Mouse (Mus musculus) neural tube, embryonic 12.5 days (tissue): ENCODE measurements at regions not wholly inside any gene's neighbourhood (a gene's known extent, or its start where the extent isn't known, plus 50 kb on each side); places are given as distances from the start of the nearest gene placed in this dataset.

Source experiments
- ATAC-seq: fragments of 200-750 bp; cut with Nextera tagmentation; 2 replicates; pipeline ENCODE4 v1.8.0; 2017; ENCODE audit warnings: low read depth, mild to moderate bottlenecking, moderate TSS enrichment, moderate library complexity; ENCODE audit not compliant: low FRiP score
- H3K27ac ChIP-seq: fragments of 300-500 bp; sonication (generic); 2 replicates; pipeline ENCODE4 v1.5.1; 2016
- H3K27me3 ChIP-seq: fragments of 300-500 bp; sonication (generic); replicated peaks from 2 replicates; pipeline ENCODE4 v1.6.1; 2016; ENCODE audit warnings: mild to moderate bottlenecking
- H3K36me3 ChIP-seq: fragments of 300-500 bp; sonication (generic); 2 replicates; pipeline ENCODE4 v1.6.1; 2016; ENCODE audit warnings: mild to moderate bottlenecking
- H3K4me1 ChIP-seq: fragments of 300-500 bp; sonication (generic); 2 replicates; pipeline ENCODE4 v1.6.1; 2016
- H3K4me2 ChIP-seq: fragments of 300-500 bp; sonication (generic); replicated peaks from 2 replicates; pipeline ENCODE4 v1.6.1; 2016; ENCODE audit warnings: mild to moderate bottlenecking
- H3K4me3 ChIP-seq: fragments of 300-500 bp; sonication (generic); 2 replicates; pipeline ENCODE4 v1.5.1; 2016
- H3K9ac ChIP-seq: fragments of 300-500 bp; sonication (generic); 2 replicates; pipeline ENCODE4 v1.6.1; 2016; ENCODE audit warnings: mild to moderate bottlenecking
- H3K9me3 ChIP-seq: fragments of 300-500 bp; sonication (generic); 2 replicates; pipeline ENCODE4 v1.6.1; 2016; ENCODE audit warnings: mild to moderate bottlenecking
- WGBS: fragments of 180-500 bp; shearing (Covaris S2); methylation state at CpG from one replicate; pipeline ENCODE4 v1.1.7; 2016; 5-methylcytosine and 5-hydroxymethylcytosine counted together

DNA sequence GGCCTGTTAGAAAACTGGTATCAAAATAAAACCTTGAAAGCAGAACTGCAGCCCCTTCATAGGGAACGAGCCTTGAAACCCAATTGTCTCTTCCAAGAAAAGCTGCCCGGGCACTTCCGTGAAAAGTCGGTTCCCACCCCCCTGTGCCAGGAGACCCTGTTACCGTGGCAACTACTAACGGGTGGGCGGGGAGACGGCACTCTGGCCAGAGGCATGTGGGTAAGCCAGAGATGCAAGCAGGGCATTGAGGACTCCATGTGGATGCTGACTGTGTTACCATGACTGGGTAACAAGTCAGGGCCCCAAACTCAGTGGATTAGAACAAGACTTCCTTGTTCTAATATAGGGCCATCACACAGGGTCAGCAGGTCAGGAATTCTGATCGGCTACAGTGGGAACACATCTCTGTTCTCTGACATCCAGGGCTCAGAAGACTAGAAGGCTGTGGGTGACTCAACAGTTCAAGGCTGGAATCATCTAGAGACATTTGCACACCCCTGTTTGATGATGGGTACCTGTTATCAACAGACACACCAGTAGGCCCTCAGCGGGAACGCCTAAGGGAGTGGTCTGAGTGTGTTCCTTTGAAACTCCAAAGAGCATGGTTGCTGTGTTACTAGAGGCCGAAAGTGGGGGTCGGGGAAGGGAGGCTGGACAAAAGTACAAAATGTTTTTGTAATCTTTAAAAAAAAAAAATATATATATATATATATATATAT, 236.9 kb upstream of the Sdk2 start:
- Histone ChIP-seq H3K4me1 (peaks cover 28% of the 10 kb centered on the region), H3K9ac (no peak overlapping the region), H3K36me3 (no peaks in the 10 kb centered on the region), H3K27me3 (no peaks in the 10 kb centered on the region), H3K4me3 (no peak overlapping the region), H3K27ac (no peak overlapping the region), H3K4me2 (no peak overlapping the region; the same call in 1 of the 2 replicates), H3K9me3 (no peaks in the 10 kb centered on the region)
- 38% methylated on average over 13 of the region's 13 CpGs for WGBS
- ATAC-seq: peak; percentile 82

DNA sequence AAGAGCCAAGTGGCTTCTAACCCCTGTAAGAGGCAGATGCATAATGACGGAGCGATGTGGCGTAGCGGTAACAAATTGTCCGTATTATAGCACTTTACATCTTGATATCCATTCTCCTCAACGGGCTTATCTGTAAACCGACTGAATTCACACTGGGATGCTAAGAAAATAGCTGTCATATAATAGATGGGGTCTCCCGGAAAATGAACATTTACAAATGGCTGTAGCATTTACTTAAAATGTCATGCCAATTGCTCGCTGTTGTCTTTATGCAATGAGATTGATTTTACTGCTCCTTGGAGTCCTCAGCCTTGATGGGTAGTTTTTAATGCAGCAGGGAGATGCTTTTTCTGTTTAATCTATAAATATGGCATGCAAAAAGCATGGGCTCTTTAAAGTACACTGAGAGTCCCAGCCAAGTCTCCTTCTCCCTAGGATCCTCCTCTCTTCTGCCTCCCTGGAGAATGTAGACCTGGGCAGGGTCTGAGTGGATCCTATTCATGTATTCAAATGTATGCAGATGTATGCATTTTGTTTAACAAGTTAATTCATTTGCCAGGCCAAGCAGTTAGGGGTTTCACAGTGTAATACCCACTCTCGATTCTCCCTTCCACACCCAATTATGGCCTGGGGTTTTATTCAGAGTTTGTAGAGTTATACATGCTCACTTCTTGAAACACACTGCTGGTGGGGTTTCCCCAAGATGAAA, 233.9 kb upstream of the Sdk2 start:
- H3K27ac ChIP-seq: no peak overlapping the region
- no peak overlapping the region for H3K4me3 ChIP-seq
- WGBS: 53% methylated on average over 10 of the region's 10 CpGs
- no peak overlapping the region for H3K9ac ChIP-seq
- ATAC-seq: no peak
- no peaks in the 10 kb centered on the region for H3K9me3 ChIP-seq
- 0 out of 2 replicates have a peak overlapping the region, but pooled peaks have one; percentile 3 for H3K4me2 ChIP-seq
- no peaks in the 10 kb centered on the region for H3K27me3 ChIP-seq
- no peaks in the 10 kb centered on the region for H3K36me3 ChIP-seq
- H3K4me1 ChIP-seq: peaks cover 28% of the 10 kb centered on the region

DNA sequence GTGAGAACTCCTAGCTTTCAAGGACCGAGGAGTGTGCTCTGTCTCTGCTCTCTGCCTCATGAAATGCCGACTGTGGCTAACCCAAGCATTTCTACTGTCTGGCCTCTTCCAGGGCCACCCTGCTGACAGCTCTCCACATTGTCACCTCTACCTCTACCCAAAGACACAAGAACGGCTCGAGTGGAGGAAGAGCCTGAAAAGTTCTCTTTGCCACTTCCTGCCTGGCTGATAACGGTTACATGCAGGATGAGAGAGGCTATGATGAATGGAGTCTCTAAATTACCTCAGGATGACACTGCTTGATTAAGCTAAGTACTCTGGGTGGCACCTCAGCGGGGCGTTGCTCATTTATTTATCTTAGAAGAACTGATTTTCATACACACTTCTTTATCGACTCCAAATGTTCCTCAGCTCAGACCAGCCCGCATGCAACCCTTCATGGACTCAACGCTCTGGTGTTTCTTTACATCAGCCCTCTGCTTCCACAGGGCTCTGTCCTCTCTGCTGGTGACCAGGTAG, 230.0 kb upstream of the Sdk2 start:
- Histone ChIP-seq H3K4me1 (peaks cover 32% of the 10 kb centered on the region), H3K27ac (no peak overlapping the region), H3K36me3 (no peaks in the 10 kb centered on the region), H3K9ac (no peak overlapping the region), H3K4me3 (no peak overlapping the region), H3K27me3 (no peaks in the 10 kb centered on the region), H3K4me2 (no peak overlapping the region), H3K9me3 (no peaks in the 10 kb centered on the region)
- 89% methylated on average over 10 of the region's 10 CpGs for WGBS
- no peak for ATAC-seq

DNA sequence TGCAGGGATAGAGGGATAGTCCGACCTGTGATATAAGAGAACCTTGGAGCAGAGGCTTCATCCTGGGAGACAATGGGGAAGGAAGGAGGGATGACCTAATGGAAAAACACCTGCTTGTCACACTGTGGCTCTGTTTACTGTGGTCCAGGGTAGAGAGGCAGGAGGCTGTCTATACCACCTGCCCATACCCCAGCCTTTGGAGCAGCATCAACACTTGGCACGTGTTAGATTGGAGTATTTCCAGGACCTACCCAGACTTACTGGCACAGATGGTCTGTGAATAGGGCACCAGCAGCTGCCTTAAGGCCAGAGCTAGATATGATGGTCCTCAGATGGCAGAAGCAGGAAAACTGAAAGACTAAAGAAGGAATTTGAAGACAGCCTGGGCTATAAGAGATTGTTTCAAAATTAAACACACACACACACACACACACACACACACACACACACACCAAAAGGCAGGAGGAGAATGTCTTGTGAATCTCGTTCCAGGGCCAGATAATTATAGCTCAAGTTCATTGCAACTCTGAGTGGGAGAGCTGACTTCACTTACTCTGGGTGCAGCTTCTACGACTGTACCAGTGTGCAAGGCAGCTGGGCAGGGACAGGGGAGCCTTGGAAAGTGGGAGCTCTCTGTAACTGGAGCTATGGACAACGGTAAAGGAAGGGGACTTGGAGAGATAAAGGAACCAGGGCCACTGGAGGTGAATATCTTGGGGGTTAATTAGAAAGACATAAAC, 227.8 kb upstream of the Sdk2 start:
- no peaks in the 10 kb centered on the region for H3K27me3 ChIP-seq
- H3K9ac ChIP-seq: no peak overlapping the region
- WGBS: 71% methylated on average over 5 of the region's 5 CpGs
- 0 out of 2 replicates have a peak overlapping the region, but pooled peaks have one; percentile 17 for H3K27ac ChIP-seq
- H3K4me2 ChIP-seq: no peak overlapping the region
- no peaks in the 10 kb centered on the region for H3K9me3 ChIP-seq
- ATAC-seq: 0 out of 2 replicates have a peak, but pooled peaks have one; percentile 37
- no peaks in the 10 kb centered on the region for H3K36me3 ChIP-seq
- H3K4me3 ChIP-seq: no peak overlapping the region
- H3K4me1 ChIP-seq: peaks cover 16% of the 10 kb centered on the region

DNA sequence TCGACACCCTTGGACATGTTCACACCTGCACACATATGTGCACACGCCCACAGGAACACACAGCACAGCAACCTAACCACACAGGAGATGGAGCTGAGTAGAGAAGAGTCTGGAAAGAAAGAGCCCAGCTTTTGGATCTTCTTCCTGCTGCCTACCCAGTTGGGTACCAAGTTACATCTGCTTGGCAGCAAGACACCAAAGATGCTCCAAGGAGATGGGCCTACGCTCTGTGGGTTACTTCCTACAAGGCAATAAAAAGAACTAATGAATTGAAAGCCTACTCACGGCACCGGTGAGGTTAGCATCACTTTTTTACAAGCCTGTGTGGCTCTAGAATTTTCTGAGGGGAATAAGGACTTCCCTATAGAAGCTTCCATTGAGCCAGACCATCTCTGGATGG, 224.4 kb upstream of the Sdk2 start:
- no peaks in the 10 kb centered on the region for H3K27me3 ChIP-seq
- no peak overlapping the region for H3K9ac ChIP-seq
- no peak for ATAC-seq
- H3K36me3 ChIP-seq: no peaks in the 10 kb centered on the region
- H3K4me3 ChIP-seq: no peak overlapping the region
- peaks cover 16% of the 10 kb centered on the region for H3K4me1 ChIP-seq
- no peak overlapping the region for H3K4me2 ChIP-seq
- 77% methylated on average over 5 of the region's 5 CpGs for whole genome bisulfite sequencing
- no peaks in the 10 kb centered on the region for H3K9me3 ChIP-seq
- H3K27ac ChIP-seq: no peak overlapping the region

DNA sequence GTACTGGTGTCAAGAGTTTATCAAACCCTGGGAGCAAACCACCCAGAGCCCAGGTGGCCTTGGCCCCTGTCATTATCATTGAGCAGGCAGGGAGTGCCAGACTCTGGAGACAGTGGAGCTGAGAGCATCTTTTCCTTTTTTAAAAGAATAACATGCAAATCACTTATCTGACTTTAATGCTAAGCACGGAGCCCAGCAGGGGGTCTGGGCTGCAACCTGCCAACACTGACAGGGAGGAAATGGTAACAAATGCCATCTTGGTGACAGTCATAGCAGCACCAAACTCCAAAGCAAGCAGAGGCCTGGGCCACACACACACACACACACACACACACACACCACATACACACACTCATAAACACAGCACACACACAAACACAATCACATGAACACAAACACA, 223.1 kb upstream of the Sdk2 start:
- ATAC-seq: no peak
- Histone ChIP-seq H3K4me3 (no peak overlapping the region), H3K9me3 (no peaks in the 10 kb centered on the region), H3K4me2 (no peak overlapping the region), H3K4me1 (peaks cover 19% of the 10 kb centered on the region), H3K9ac (no peak overlapping the region), H3K36me3 (no peaks in the 10 kb centered on the region), H3K27ac (no peak overlapping the region), H3K27me3 (no peaks in the 10 kb centered on the region)
- WGBS: 82% methylated on average over 1 of the region's 1 CpGs

DNA sequence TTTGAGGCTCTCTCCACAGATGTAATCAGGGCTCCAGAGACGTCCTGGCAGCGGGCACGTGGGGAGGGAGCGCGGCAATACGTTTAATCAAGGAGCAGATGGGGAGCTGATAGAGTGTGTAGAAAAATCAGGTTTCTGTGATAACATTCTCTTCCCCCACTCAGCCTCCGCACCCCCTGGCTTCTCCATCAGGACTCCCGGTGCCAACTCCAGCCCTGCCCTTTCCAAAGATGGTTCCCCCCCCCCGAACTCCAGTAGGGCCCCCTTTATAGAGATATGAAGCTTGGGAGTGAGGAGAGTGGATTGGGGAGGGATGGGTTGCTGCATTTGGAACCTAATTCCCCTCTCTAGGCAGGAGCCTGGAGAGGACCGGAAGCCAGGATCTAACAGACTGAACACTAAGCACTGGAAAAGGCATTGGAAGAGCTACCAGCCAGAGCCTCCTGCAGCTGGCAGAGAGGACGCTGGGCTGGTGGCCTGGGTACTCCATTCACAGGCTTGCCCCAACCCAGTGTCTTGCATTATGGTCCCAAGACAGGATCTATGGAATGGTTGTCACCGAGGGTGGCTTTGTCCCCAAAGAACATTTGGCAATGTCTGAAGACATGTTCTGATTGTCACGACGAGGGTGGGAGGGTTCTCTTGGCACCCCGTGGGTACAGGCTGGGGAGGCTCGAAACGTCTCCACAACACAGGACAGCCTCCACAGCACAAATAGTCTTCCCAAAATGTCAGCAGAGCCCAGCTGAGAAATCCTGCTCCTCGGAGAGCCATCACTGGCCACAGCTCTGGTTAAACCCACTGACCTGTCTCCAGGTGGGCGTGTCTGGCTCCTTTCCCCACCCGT, 218.2 kb upstream of the Sdk2 start:
- no peaks in the 10 kb centered on the region for H3K36me3 ChIP-seq
- no peaks in the 10 kb centered on the region for H3K9me3 ChIP-seq
- 80% methylated on average over 20 of the region's 20 CpGs for WGBS
- H3K27me3 ChIP-seq: no peaks in the 10 kb centered on the region; the same call in 1 of the 2 replicates
- H3K4me3 ChIP-seq: no peak overlapping the region
- H3K27ac ChIP-seq: no peak overlapping the region
- H3K9ac ChIP-seq: no peak overlapping the region
- no peak for ATAC-seq
- no peak overlapping the region for H3K4me2 ChIP-seq
- H3K4me1 ChIP-seq: peaks cover 15% of the 10 kb centered on the region

DNA sequence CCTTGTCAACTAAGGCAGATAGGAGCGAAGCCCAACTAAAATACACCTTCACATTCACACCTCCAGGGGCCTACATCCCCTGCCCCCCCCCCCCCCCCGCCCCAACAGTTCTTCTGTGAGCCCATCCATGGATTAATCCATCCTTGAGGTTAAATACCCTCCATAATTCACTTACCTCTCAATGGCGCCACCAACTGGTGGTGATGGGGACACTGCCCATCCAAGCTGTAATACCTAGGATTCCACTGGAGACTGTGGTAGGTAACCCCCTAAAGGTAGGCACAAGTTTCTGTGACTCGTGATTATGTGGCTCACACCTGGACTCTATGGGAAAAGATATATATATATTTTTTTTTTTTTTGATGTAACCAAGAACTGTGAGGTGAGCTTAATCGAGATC, 216.4 kb upstream of the Sdk2 start:
- Histone ChIP-seq H3K4me2 (no peak overlapping the region), H3K36me3 (no peaks in the 10 kb centered on the region), H3K9me3 (no peaks in the 10 kb centered on the region), H3K9ac (no peak overlapping the region), H3K4me3 (no peak overlapping the region; the same call in 1 of the 2 replicates), H3K4me1 (peaks cover 11% of the 10 kb centered on the region; the same call in 1 of the 2 replicates), H3K27me3 (no peaks in the 10 kb centered on the region; the same call in 1 of the 2 replicates), H3K27ac (no peak overlapping the region)
- no peak for ATAC-seq
- 45% methylated on average over 5 of the region's 5 CpGs for WGBS

DNA sequence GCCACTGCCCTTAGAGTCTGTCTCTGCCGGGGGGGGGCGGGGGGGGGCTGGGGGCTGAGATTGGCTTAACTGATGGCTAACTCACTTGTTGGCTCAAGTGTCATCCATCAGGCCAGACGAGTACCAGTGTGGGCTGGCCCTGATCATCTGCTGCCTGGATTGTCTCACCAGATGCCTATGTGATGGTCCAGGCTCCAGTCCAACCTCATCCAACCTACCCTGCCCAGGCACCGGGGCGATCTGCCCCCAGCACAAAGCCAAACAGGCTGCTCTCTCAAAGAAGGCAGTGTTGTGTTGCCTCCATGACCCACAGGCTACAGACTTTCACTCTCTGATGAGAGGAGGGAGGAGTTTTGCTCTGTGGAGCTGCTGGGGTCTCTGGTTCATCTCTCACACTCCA, 215.7 kb upstream of the Sdk2 start:
- Histone ChIP-seq H3K4me2 (no peak overlapping the region), H3K36me3 (no peaks in the 10 kb centered on the region), H3K27ac (no peak overlapping the region), H3K4me1 (peaks cover 18% of the 10 kb centered on the region), H3K9ac (no peak overlapping the region), H3K27me3 (no peaks in the 10 kb centered on the region; the same call in 1 of the 2 replicates), H3K4me3 (no peak overlapping the region), H3K9me3 (no peaks in the 10 kb centered on the region)
- no peak for ATAC-seq
- 83% methylated on average over 5 of the region's 5 CpGs for WGBS

DNA sequence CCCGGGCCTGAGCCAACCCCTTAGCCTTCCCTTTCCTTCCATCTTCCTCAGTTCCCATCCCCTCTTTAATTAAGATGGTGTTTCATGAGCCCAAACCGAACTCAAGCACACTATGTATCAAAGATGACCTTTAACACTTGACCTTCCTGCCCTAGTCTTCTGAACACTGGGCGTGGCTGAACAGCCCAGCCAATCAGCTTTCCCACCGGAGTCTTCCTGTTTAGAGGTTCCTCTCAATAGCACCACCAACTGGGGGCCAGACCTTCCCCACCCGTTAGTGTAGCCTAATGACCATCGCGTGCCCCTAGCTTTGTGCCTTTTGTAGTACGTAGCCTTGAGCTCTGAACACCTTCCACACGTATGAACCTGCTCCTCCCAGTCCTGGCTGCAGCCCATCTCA, 215.0 kb upstream of the Sdk2 start:
- no peak overlapping the region for H3K4me2 ChIP-seq
- no peaks in the 10 kb centered on the region for H3K9me3 ChIP-seq
- H3K4me3 ChIP-seq: no peak overlapping the region
- no peaks in the 10 kb centered on the region for H3K36me3 ChIP-seq
- WGBS: 75% methylated on average over 9 of the region's 9 CpGs
- no peaks in the 10 kb centered on the region; the same call in 1 of the 2 replicates for H3K27me3 ChIP-seq
- no peak overlapping the region for H3K9ac ChIP-seq
- no peak overlapping the region for H3K27ac ChIP-seq
- peaks cover 19% of the 10 kb centered on the region for H3K4me1 ChIP-seq
- no peak for ATAC-seq

DNA sequence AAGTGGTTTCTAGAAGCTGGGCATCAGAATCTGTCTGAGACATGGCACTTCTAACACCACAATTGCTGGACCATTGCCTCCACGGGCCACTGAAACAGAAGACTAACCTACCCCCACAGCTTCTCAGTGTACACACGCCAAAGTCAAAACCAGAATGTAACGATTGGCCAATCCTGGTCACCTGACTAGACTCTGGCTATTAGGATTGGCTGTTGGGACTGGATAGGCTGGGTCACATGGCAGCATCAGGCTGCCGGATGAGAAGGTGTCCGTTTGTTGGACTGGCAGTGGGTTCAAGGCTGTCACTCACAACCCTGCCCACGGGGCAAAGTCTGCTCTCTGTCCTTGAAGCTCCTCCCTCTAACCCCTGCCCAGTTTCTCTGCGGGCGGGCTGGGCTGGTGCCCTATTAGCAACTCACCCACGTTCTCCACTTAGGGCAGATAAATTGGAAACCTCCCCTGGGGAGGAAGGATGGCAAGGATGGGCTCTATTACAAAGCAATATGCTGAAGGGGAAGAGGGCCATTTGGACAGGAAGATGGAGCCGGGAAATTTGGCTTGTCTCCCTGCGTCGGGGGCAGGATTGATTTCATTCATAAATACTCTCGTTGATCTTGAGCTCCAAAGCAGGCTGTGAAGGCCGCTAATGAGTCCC, 214.3 kb upstream of the Sdk2 start:
- Histone ChIP-seq H3K4me1 (peaks cover 19% of the 10 kb centered on the region), H3K27me3 (no peaks in the 10 kb centered on the region; the same call in 1 of the 2 replicates), H3K36me3 (no peaks in the 10 kb centered on the region), H3K4me3 (no peak overlapping the region), H3K27ac (no peak overlapping the region), H3K4me2 (no peak overlapping the region), H3K9me3 (no peaks in the 10 kb centered on the region), H3K9ac (no peak overlapping the region)
- no peak for ATAC-seq
- 88% methylated on average over 14 of the region's 14 CpGs for WGBS
